Mouse (Mus musculus) midbrain, embryonic 11.5 days (tissue): ENCODE results near the gene Prkn. TPM values are rescaled to one million over a fixed set of nuclear protein-coding genes. Genes with fewer than 3 reads are reported as not detected.
A peak's percentile ranks its signal among the peaks of the same experiment; 100 is the strongest.

Source experiments
- ATAC-seq: fragments of 200-750 bp; cut with Nextera tagmentation; 2 replicates; pipeline ENCODE4 v1.8.0; 2017; ENCODE audit warnings: moderate TSS enrichment, moderate library complexity; ENCODE audit not compliant: low FRiP score
- DNase-seq: peaks from one replicate; pipeline ENCODE4 v3.0.0; 2015; ENCODE audit warnings: low spot score; ENCODE audit errors: missing footprints
- H3K27ac ChIP-seq: fragments of 300-500 bp; sonication (generic); 2 replicates; pipeline ENCODE4 v1.5.1; 2014; ENCODE audit warnings: low read depth, low read length
- H3K27me3 ChIP-seq: fragments of 300-500 bp; sonication (generic); 2 replicates; pipeline ENCODE4 v1.6.1; 2014; ENCODE audit warnings: mild to moderate bottlenecking, low read length, moderate library complexity, mixed read lengths; ENCODE audit not compliant: control insufficient read depth, insufficient read depth
- H3K36me3 ChIP-seq: fragments of 300-500 bp; sonication (generic); 2 replicates; pipeline ENCODE4 v1.6.1; 2014; ENCODE audit warnings: mild to moderate bottlenecking, low read length, moderate library complexity, mixed read lengths; ENCODE audit not compliant: control insufficient read depth, insufficient read depth
- H3K4me1 ChIP-seq: fragments of 300-500 bp; sonication (generic); 2 replicates; pipeline ENCODE4 v1.6.1; 2014; ENCODE audit warnings: low read length; ENCODE audit not compliant: control insufficient read depth, insufficient read depth
- H3K4me2 ChIP-seq: fragments of 300-500 bp; sonication (generic); 2 replicates; pipeline ENCODE4 v1.6.1; 2014; ENCODE audit warnings: mild to moderate bottlenecking, moderate library complexity
- H3K4me3 ChIP-seq: fragments of 300-500 bp; sonication (generic); 2 replicates; pipeline ENCODE4 v1.5.1; 2014; ENCODE audit warnings: low read depth, low read length
- H3K9ac ChIP-seq: fragments of 300-500 bp; sonication (generic); 2 replicates; pipeline ENCODE4 v1.6.1; 2014; ENCODE audit warnings: low read length
- H3K9me3 ChIP-seq: fragments of 300-500 bp; sonication (generic); 2 replicates; pipeline ENCODE4 v1.6.1; 2016; ENCODE audit warnings: low read length; ENCODE audit not compliant: control insufficient read depth
- WGBS: fragments of 180-500 bp; shearing (Covaris S2); extraction: QIAGEN DNeasy Blood & Tissue Kit; methylation state at CpG from one replicate; pipeline ENCODE4 v1.1.7; 2014; 5-methylcytosine and 5-hydroxymethylcytosine counted together
- polyA plus RNA-seq: library from polyadenylated mRNA; unstranded; fragments of >200 nt; fragmentation: Nextera tagmentation; extraction: Ambion mirVana; gene quantifications from 2 replicates; pipeline ENCODE4 v1.2.1, GENCODE M21; 2014

The Prkn gene
- polyA plus RNA-seq, 1 experiment from 2014 or later: 0.82 TPM

GRCm38 (mm10) chr17:11644016-11644415 is 803.8 kb downstream of the Prkn start:
- DNase-seq (no peak), ATAC-seq (no peak)
- no peak overlapping the region for H3K9ac ChIP-seq
- H3K27me3 ChIP-seq: no peaks in the 10 kb centered on the region
- no peaks in the 10 kb centered on the region for H3K36me3 ChIP-seq
- H3K4me3 ChIP-seq: no peak overlapping the region
- WGBS: 87% methylated on average over 4 of the region's 4 CpGs
- no peak overlapping the region for H3K4me2 ChIP-seq
- no peak overlapping the region for H3K27ac ChIP-seq
- H3K4me1 ChIP-seq: no peaks in the 10 kb centered on the region
- no peaks in the 10 kb centered on the region for H3K9me3 ChIP-seq

DNA sequence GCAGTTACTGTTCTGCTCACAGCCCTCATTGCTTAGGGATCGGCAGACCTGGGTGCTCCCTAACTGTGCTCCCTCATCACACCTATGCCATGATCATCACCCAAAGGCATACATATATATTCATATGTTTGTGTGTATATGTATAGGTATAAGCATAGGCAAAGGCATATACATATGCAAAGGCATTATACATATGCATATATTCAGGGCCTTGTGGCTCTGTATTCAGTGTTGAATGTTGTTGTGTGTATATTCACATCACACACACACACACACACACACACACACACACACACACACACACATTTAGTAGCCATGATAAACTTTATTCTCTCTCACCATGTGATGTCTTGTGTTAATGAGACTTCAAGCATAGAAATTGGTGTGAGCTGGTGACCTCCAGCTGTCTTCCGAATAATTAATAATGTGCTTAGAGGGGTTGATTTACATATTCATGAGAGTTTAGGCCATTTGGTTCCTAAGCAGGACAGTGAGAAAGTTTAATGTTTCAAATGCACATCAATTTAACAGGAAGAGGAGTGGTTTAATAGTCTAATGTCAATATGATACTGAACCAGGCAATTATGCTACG is 804.8 kb downstream of the Prkn start:
- Histone ChIP-seq H3K27me3 (no peaks in the 10 kb centered on the region), H3K36me3 (no peaks in the 10 kb centered on the region), H3K4me1 (no peaks in the 10 kb centered on the region), H3K27ac (no peak overlapping the region), H3K4me3 (no peak overlapping the region), H3K9me3 (no peaks in the 10 kb centered on the region), H3K4me2 (no peak overlapping the region), H3K9ac (no peak overlapping the region)
- no peak for ATAC-seq
- 91% methylated on average over 3 of the region's 3 CpGs for WGBS
- no peak for DNase-seq

GRCm38 (mm10) chr17:11656397-11656796 is 816.2 kb downstream of the Prkn start:
- Histone ChIP-seq H3K27ac (no peak overlapping the region), H3K4me2 (no peak overlapping the region), H3K36me3 (no peaks in the 10 kb centered on the region), H3K9ac (no peak overlapping the region), H3K4me3 (no peak overlapping the region), H3K9me3 (no peaks in the 10 kb centered on the region), H3K4me1 (no peaks in the 10 kb centered on the region), H3K27me3 (no peaks in the 10 kb centered on the region)
- no peak for DNase-seq
- ATAC-seq: no peak
- 69% methylated on average over 5 of the region's 5 CpGs for WGBS

GRCm38 (mm10) chr17:11656878-11657277 is 816.7 kb downstream of the Prkn start:
- H3K4me3 ChIP-seq: no peak overlapping the region
- 98% methylated on average over 3 of the region's 3 CpGs for WGBS
- ATAC-seq: no peak
- H3K4me1 ChIP-seq: no peaks in the 10 kb centered on the region
- H3K27me3 ChIP-seq: no peaks in the 10 kb centered on the region
- H3K9ac ChIP-seq: no peak overlapping the region
- no peaks in the 10 kb centered on the region for H3K9me3 ChIP-seq
- H3K27ac ChIP-seq: no peak overlapping the region
- DNase-seq: no peak
- H3K4me2 ChIP-seq: no peak overlapping the region
- H3K36me3 ChIP-seq: no peaks in the 10 kb centered on the region

DNA sequence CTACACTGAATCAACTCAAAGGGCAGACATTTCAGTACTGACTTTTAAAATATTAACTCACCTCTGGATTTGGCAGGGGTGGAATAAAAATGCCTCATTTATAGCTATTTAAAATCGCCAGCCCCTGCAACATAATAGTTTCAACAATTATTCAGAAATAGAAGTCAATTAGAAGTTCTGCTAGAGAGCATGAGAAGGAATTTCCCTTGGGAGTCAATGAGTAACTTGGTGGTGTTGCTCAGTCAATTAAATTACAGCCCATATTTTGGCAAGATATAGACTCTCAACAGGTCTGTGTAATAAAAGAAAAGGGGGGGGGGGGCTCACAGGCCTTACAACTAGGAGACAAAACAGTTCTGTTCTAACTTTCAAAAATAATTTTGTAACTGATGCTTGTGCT is 821.7 kb downstream of the Prkn start:
- ATAC-seq: no peak
- H3K9me3 ChIP-seq: no peaks in the 10 kb centered on the region
- no peak overlapping the region for H3K9ac ChIP-seq
- no peak overlapping the region for H3K27ac ChIP-seq
- WGBS: 76% methylated on average over 1 of the region's 1 CpGs
- peaks cover 3% of the 10 kb centered on the region; the same call in 1 of the 2 replicates for H3K4me1 ChIP-seq
- H3K27me3 ChIP-seq: no peaks in the 10 kb centered on the region
- H3K4me2 ChIP-seq: no peak overlapping the region
- no peak overlapping the region for H3K4me3 ChIP-seq
- H3K36me3 ChIP-seq: no peaks in the 10 kb centered on the region
- DNase-seq: no peak

- Histone ChIP-seq H3K27me3 (no peaks in the 10 kb centered on the region), H3K36me3 (no peaks in the 10 kb centered on the region), H3K9me3 (no peaks in the 10 kb centered on the region), H3K9ac (no peak overlapping the region), H3K4me1 (peaks cover 3% of the 10 kb centered on the region; the same call in 1 of the 2 replicates), H3K27ac (no peak overlapping the region), H3K4me3 (no peak overlapping the region), H3K4me2 (no peak overlapping the region)
- no peak for ATAC-seq
- WGBS: 85% methylated on average over 7 of the region's 7 CpGs
- no peak for DNase-seq
Observed at GRCm38 (mm10) chr17:11663437-11663836, 823.3 kb downstream of the Prkn start.

DNA sequence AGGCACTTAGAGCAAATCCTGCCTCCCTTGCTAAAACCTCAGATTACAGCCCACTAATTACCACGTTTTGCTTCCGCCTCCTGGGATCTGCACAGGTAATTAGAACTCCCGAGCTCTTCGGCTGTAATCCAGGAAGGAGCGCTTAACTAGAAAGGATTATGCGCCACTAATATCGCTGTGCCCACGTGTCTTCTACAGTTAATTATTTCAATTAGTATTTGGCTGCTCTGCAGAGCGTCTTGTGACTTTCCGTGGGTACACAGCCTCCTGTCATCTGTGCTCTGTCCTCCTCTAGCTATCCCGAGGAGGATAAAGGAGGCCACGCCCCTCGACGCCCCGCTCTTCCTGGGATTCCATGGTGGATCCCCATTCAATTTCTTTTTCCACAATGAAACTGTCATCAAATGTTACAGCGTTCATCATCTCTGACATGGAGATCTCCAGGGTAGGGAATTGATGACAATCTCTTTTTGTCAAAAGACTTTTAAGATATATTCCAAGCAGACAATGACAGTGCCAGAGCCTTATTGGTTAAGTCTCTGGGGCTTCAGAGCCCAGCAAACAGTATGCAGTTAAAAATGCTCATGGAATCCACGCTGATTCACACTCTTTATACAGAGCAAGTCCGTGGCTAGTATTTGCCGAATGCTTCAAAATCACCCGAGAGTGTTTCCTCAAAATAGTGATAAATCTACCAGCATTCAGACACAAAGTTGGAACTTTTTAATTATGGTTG is 824.6 kb downstream of the Prkn start:
- H3K36me3 ChIP-seq: no peaks in the 10 kb centered on the region
- peak overlapping the region; percentile 6; the same call in 1 of the 2 replicates for H3K4me3 ChIP-seq
- H3K4me1 ChIP-seq: peaks cover 3% of the 10 kb centered on the region; the same call in 1 of the 2 replicates
- DNase-seq: no peak
- 42% methylated on average over 20 of the region's 20 CpGs for WGBS
- ATAC-seq: 0 out of 2 replicates have a peak, but pooled peaks have one; percentile 33
- no peak overlapping the region for H3K27ac ChIP-seq
- H3K27me3 ChIP-seq: no peaks in the 10 kb centered on the region
- H3K9me3 ChIP-seq: no peaks in the 10 kb centered on the region
- H3K4me2 ChIP-seq: peak overlapping the region; percentile 34
- no peak overlapping the region for H3K9ac ChIP-seq

DNA sequence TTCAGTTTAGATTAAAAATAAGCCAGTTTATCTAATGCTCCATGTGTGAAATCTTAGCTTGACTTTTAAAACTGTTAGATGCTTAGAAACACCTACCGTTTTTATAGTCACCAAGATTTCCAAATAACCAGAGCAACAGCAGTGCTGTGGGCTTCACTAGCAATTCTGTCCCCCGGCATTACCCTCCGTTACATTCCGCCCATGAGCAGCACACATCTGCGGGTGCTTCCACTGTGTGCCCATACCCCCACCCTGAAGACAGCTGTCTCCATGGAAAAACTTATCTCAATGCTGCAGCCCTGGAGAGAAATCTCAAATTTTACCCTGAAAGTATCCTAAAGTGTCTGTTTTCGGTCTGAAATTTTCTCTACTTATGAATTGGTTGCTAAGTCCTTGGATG is 839.5 kb downstream of the Prkn start:
- Histone ChIP-seq H3K36me3 (no peaks in the 10 kb centered on the region), H3K4me1 (no peaks in the 10 kb centered on the region)
- 94% methylated on average over 6 of the region's 6 CpGs for WGBS

GRCm38 (mm10) chr17:11680456-11680855 is 840.3 kb downstream of the Prkn start:
- DNase-seq (no peak), ATAC-seq (no peak)
- Histone ChIP-seq H3K4me3 (no peak overlapping the region), H3K9ac (no peak overlapping the region), H3K27me3 (no peaks in the 10 kb centered on the region), H3K4me1 (no peaks in the 10 kb centered on the region), H3K4me2 (no peak overlapping the region), H3K27ac (no peak overlapping the region), H3K9me3 (no peaks in the 10 kb centered on the region; the same call in 1 of the 2 replicates), H3K36me3 (no peaks in the 10 kb centered on the region)
- 88% methylated on average over 9 of the region's 9 CpGs for WGBS

More for the DNA sequence above, 839.5 kb downstream of the Prkn start:
- no peak for ATAC-seq
- DNase-seq: no peak
- Histone ChIP-seq H3K9me3 (no peaks in the 10 kb centered on the region; the same call in 1 of the 2 replicates), H3K9ac (no peak overlapping the region), H3K27ac (no peak overlapping the region), H3K4me2 (no peak overlapping the region), H3K4me3 (no peak overlapping the region), H3K27me3 (no peaks in the 10 kb centered on the region)
